Mouse (Mus musculus): ENCODE measurements around the gene Gkn1.

Gkn1 gene

DNA sequence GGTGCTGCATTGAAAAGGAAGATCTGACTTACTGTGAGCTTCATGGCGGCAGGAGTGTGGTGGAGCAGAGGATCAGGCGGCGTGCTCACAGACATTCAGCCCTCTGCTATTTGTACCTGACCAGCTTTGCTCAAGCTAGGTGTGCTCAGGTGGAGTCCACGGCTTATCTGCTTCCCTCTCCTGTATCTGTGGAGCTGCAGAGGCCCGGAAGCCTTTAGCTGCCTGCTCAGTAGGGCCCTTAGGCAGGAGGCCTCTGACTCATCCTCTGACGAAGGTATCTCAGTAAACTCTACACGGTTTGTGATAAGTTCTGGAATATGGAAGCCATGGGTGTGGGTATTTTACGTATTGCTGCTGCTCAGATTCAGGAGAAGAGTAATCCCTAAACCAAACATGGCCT is at the start of gene Gkn1:
Gene Gkn1 (minus strand): TSS at position 114 of the 400 bp plus-strand sequence.
- DNase-seq (ENCODE audit: low read depth, low spot score): no peak

DNA sequence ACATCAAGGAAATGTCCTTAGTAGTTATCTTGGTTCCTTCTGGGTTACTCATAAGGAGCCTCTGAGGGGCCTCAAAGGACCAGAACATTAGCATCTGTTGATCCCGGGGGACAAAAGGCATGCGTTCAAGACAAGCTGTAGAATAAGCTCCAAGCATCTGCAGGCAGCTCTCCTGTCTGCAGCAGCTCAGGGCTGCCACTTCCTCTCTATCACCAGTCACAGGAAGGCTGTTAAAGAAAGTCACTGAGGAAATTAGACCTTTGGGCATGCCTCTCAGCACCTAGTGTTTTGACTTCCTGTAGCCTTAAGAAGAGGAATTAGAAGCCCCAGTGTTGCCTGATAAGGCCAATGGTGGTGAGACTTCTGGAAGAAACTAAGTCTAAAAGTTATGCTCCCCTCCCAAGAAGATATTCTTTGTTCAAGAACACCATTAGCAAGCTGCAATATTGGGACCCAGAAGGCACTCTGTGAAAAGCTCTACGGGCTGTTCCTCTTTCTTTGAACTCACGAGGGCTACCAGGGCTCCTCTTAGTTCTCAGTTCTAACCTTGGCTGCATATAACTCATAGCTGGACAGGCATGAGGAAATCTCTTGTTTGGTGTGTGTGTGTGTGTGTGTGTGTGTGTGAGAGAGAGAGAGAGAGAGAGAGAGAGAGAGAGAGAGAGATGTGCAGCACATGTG is 49.3 kb upstream of the Gkn1 start:
- DNase-seq (ENCODE audit: low read depth, low spot score): no peak

DNA sequence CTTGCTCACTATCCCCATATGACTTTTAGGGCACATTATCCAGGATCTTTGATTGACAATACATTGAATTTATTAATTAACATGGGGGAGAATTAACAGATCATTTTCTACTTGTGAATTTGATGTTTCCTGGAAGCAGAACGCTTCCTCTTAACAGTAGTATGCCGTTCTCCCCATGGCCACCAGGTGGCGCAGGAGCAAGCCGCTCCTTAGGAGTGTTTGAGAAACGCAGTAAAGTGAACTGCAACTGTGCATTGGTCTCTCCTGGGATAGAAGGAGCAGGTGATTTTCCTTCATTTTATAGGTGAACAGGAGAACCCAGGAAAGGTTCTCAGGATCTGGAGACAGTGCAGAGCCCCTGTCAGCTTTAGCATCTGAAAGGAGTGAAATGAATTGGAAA is 48.4 kb upstream of the Gkn1 start:
- DNase-seq (ENCODE audit: low read depth, low spot score): peak; percentile 76

GRCm38 (mm10) chr6:87394783-87395182 is 44.0 kb upstream of the Gkn1 start:
- no peak for DNase-seq (ENCODE audit: low read depth, low spot score)

- DNase-seq (ENCODE audit: low read depth, low spot score): no peak
Observed at GRCm38 (mm10) chr6:87393466-87394205, 42.9 kb upstream of the Gkn1 start.

DNA sequence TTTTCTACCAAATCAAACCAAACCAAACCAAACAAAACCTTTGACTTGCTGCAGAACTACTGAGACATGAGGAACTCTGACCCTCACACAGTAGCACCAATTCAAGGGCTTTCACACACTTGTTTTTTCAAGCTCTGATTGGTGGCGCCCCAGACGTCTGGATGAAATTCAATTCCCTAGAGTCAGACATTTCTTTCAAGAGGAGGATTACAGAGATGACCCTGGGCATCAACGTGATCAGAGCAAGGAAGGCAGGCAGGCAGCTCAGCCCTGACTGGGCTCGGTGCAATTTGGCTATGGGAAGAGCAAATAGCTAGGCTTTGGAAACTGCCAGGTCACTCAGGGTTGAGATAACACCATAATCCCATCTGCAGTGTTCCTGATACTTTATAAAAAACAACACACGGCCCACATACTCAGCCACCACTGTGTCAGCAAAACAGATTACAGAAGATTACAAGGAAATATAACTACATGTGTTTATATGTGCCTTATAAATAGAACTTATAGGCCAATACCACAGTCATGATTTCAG is 38.8 kb upstream of the Gkn1 start:
- DNase-seq (ENCODE audit: low read depth, low spot score): no peak

DNA sequence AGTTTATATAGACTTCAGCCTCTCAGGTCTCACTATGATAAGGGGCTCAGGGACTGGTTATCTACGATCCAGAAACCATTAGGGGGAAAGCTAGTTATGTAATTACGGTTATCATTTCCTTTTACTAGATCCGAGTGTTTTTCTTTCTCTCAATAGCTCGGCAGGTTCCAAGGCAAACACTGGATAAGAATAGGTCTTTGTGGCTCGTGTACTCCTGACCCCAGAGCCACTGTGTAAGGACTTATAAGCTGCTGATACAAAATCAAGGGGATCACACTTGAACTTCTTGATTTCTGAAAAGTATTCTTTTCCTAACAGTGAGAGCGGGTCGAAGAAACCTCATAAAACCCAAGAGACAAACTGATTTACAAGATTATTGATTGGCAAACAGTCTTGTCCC is 38.1 kb upstream of the Gkn1 start, which contains the start of gene Gkn3:
Gene Gkn3 (minus strand): TSS at position 59 of the 400 bp plus-strand sequence.
- DNase-seq (ENCODE audit: low read depth, low spot score): no peak

DNA sequence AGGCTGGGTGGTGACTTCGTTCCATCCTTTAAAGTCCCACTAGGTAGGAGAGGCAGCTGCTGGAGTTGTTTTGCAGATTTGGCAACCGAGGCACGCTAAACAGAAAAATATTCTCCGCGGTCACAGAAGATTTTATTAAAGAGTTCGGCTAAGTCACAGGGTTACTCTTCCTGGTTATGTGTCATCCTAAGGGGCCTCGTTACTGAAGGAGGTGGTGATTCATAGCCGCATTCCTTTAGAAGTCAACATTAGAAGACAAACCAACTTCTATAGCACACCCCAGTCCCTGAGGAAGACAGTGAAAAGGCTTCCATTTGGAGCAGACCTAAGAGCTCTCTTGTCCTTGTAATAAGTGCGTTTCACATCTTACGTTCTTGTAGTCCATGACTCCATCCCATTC is 35.9 kb upstream of the Gkn1 start:
- DNase-seq (ENCODE audit: low read depth, low spot score): no peak

DNA sequence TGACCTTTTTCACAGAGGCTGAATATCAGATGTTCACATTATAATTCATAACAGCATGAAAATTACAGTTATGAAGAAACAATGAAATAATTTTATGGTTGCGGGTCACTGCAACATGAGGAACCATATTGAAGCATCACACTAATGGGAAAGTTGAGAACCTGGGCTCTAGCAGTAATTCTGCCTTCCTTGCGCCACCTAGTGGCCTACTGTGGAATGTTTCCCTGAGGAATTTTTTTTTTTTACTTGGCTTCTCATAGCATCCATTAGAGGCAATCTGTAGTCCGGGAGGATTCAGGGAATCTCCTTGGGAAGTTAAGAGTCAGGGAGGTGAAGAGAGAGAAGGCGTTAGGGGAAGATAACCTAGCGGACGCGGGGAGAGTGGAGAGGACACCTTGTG is 35.5 kb upstream of the Gkn1 start:
- peak; percentile 73 for DNase-seq (ENCODE audit: low read depth, low spot score)

- DNase-seq (ENCODE audit: low read depth, low spot score): no peak
Observed at GRCm38 (mm10) chr6:87384761-87385160, 34.0 kb upstream of the Gkn1 start.

- DNase-seq (ENCODE audit: low read depth, low spot score): peak; percentile 58
Observed at GRCm38 (mm10) chr6:87383926-87384691, 33.4 kb upstream of the Gkn1 start.

GRCm38 (mm10) chr6:87373057-87373456 is 22.3 kb upstream of the Gkn1 start, which contains the start of gene Gkn2:
Gene Gkn2, plus strand, starts transcription at chr6:87373357.
- DNase-seq (ENCODE audit: low read depth, low spot score): no peak

DNA sequence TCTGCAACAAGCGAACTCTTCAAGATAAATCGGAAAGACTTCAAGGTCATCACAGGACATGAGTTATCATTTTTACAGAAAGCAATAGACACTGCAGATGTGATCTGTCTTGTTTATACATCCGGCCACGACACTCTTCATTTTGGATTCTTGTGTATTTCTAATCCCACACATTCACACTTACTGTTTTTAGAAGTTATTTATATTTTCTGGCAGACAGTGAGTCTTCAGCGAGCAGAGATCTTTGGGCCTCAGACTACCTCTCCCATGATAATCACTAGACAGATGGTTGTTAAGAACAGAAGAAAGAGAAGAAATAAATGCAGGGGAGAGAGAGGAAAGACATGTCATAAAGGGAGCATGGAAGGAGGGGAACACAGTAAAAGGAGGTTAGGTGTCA is 18.5 kb upstream of the Gkn1 start:
- no peak for DNase-seq (ENCODE audit: low read depth, low spot score)

GRCm38 (mm10) chr6:87354441-87354840 is 3.7 kb upstream of the Gkn1 start:
- peak; percentile 29 for DNase-seq (ENCODE audit: low read depth, low spot score)

DNA sequence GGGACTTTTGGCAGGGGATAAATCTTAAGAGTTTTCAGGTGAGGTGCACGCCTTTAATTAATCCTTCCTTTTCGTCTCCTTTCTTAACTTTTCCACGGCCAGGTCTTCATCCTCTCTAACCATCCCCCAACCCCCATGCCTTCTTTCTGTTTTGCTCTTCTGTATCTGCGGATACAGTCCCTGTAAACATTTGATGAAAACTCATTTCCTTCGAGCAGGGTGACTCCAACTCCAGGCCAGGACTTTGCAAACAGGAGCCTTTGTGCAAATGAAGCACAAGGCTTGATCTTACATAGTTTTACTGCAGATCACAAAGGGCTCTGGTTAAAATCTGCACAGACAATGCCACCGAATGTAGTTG is 14.8 kb downstream of the Gkn1 start:
- no peak for DNase-seq (ENCODE audit: low read depth, low spot score)

- peak; percentile 59 for DNase-seq (ENCODE audit: low read depth, low spot score)
Observed at GRCm38 (mm10) chr6:87335091-87335934, 15.4 kb downstream of the Gkn1 start, which contains the start of gene Antxr1. Gene Antxr1, minus strand, starts transcription at chr6:87335821.

DNA sequence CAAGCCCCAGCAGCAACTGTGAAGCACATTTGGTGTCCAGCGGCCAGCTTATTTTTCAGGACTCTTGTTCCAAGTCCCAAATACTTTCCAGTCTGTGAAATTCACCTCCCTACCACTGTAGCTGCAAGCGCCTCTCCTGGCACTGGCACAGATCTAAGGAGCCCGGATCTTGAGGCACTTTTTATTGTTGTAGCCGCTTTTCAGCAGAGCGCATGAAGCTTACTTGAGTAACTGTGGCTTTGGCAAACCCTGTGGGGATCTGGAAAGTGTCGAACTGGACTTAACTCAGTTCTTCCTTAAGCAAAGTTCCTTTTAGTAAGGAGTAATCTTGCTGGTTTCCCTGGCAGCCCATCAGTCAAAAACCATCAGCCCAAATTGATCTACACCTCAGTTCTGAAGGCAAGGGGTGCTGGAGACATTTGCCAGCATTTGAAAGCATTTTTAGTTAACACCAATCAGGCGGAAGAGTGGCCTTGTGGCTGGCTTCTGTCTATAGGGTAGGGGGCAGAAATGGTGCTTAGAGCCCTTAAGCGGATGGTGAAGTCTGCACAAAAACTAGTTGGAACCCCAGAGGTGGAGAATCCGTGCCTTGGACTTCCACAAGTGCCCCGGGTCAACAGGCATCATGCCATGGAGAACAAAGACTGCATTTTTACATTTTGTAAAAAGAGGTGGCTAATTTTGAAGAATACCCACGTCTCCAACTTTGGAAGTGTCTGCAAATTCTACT is 16.2 kb downstream of the Gkn1 start:
- no peak for DNase-seq (ENCODE audit: low read depth, low spot score)

DNA sequence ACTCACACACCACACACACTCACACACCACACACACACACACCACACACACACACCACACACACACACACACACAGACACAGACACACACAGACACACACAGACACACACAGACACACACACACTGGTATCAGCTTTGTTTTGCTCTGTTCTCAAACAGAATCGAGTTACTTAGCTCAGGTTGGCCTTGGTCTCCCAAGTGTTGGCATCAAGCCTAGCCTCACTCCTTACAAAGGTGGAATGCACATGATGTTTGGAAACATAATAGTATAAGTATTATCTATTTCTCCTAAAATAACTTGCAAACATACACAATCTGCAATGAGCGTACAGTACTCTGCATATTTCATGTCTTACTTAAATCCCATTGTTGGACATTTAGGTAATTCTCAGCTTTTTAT is 18.4 kb downstream of the Gkn1 start:
- DNase-seq (ENCODE audit: low read depth, low spot score): no peak

GRCm38 (mm10) chr6:87328265-87329173 is 22.2 kb downstream of the Gkn1 start:
- DNase-seq (ENCODE audit: low read depth, low spot score): no peak

Data from ZHBTc4 (cell line).